ENCODE assay signal across 31 mouse cellular contexts in genomic region chr1:45881228-45881832, GRCm38 (mm10). TPM values are rescaled to one million over a fixed set of nuclear protein-coding genes. Genes with fewer than 3 reads are reported as not detected.
DNase-seq lines count a peak whose midpoint lies in the region; ATAC-seq and TF ChIP-seq lines count a peak whose summit lies in the region.
"Had no signal": no experiment of that assay in that cellular context is flagged by ENCODE, and none has a peak within 500 bp of the region (broad histone marks: within the 10 kb centered on the region; RNA-seq: fewer than 3 reads in every experiment).

No protein-coding gene starts in this region.

- H3K9ac ChIP-seq in liver, adult 2 months (ENCODE audit: low read depth, low read length), result no peak overlapping the region
- no peak overlapping the region for H3K9ac ChIP-seq in MEL (ENCODE audit: control insufficient read depth, low read depth, low read length, poor library complexity, severe bottlenecking)
- no peak overlapping the region for H3K9ac ChIP-seq in liver, postnatal 0 days (replicated peaks)
- H3K9ac ChIP-seq: forebrain, embryonic 12.5 days; hindbrain, embryonic 13.5 days; limb, embryonic 13.5 days; midbrain, embryonic 12.5 days had no signal

- no peak for TF ChIP-seq CTCF in liver, adult 2 months (IDR thresholded peaks at IDR 0.05; ENCODE audit: low read depth, low read length)
- TF ChIP-seq CTCF in MEL (IDR thresholded peaks at IDR 0.05 in 2 of 3, conservative IDR thresholded peaks at IDR 0.05 in 1 of 3; ENCODE audit: control insufficient read depth in 1 of 3, insufficient read depth in 1 of 3, low read depth in 2 of 3, low read length in 3 of 3, poor library complexity in 1 of 3, severe bottlenecking in 1 of 3), result no peak
- no peak for TF ChIP-seq CTCF in liver, postnatal 0 days (IDR thresholded peaks at IDR 0.05; ENCODE audit: low read depth)

- no peaks in the 10 kb centered on the region for H3K27me3 ChIP-seq in liver, adult 2 months (ENCODE audit: control insufficient read depth, insufficient read depth, low read length)
- no peaks in the 10 kb centered on the region for H3K27me3 ChIP-seq in MEL (ENCODE audit: control insufficient read depth in 1 of 2, insufficient read depth in 2 of 2, low read length in 2 of 2)
- H3K27me3 ChIP-seq in liver, postnatal 0 days (ENCODE audit: insufficient read depth, low read length), result no peaks in the 10 kb centered on the region
- H3K27me3 ChIP-seq: forebrain, embryonic 12.5 days; hindbrain, embryonic 13.5 days; limb, embryonic 13.5 days; midbrain, embryonic 12.5 days had no signal

- peaks cover 2% of the 10 kb centered on the region; the same call in 1 of the 2 replicates for H3K4me1 ChIP-seq in liver, adult 2 months (ENCODE audit: control insufficient read depth, insufficient read depth, low read length)
- peaks cover 9 to 13% of the 10 kb centered on the region in 2 experiments for H3K4me1 ChIP-seq in MEL (ENCODE audit: control insufficient read depth in 1 of 2, insufficient read depth in 2 of 2, low read length in 2 of 2)
- H3K4me1 ChIP-seq in liver, postnatal 0 days (ENCODE audit: insufficient read depth), result no peaks in the 10 kb centered on the region
- H3K4me1 ChIP-seq: forebrain, embryonic 12.5 days; hindbrain, embryonic 13.5 days; limb, embryonic 13.5 days; midbrain, embryonic 12.5 days had no signal

- no peak overlapping the region for H3K4me3 ChIP-seq in liver, adult 2 months (ENCODE audit: insufficient read depth, low read depth, low read length)
- H3K4me3 ChIP-seq in MEL (ENCODE audit: control insufficient read depth in 1 of 2, insufficient read depth in 1 of 2, low read depth in 2 of 2, low read length in 2 of 2), result peak overlapping the region; percentile 5 to 21; a peak in 2 of 4 replicates
- H3K4me3 ChIP-seq in liver, postnatal 0 days (ENCODE audit: low read depth, low read length), result no peak overlapping the region
- H3K4me3 ChIP-seq: forebrain, embryonic 12.5 days; hindbrain, embryonic 13.5 days; limb, embryonic 13.5 days; midbrain, embryonic 12.5 days had no signal

- no peak for TF ChIP-seq POLR2A in liver, adult 2 months (IDR thresholded peaks at IDR 0.05; ENCODE audit: extremely low read depth, insufficient read depth, low read length)
- no peak for TF ChIP-seq POLR2A in MEL (IDR thresholded peaks at IDR 0.05; ENCODE audit: control insufficient read depth in 1 of 2, insufficient read depth in 1 of 2, low read depth in 1 of 2, low read length in 2 of 2, poor library complexity in 1 of 2)

- no peak overlapping the region for H3K4me2 ChIP-seq in liver, postnatal 0 days (ENCODE audit: low read depth, low read length)
- H3K4me2 ChIP-seq: forebrain, embryonic 12.5 days; hindbrain, embryonic 13.5 days; limb, embryonic 13.5 days; midbrain, embryonic 12.5 days had no signal

- H3K36me3 ChIP-seq in liver, adult 2 months (ENCODE audit: control insufficient read depth, insufficient read depth, low read length), result no peaks in the 10 kb centered on the region
- H3K36me3 ChIP-seq in MEL (ENCODE audit: control insufficient read depth in 1 of 2, insufficient read depth in 2 of 2, low read length in 2 of 2), result peaks cover 0 to 17% of the 10 kb centered on the region in 2 experiments; a peak in 2 of 4 replicates
- H3K36me3 ChIP-seq in liver, postnatal 0 days (replicated peaks; ENCODE audit: insufficient read depth, low read length), result no peaks in the 10 kb centered on the region
- H3K36me3 ChIP-seq: forebrain, embryonic 12.5 days; hindbrain, embryonic 13.5 days; limb, embryonic 13.5 days; midbrain, embryonic 12.5 days had no signal

- no peaks in the 10 kb centered on the region for H3K9me3 ChIP-seq in MEL (replicated peaks; ENCODE audit: insufficient read depth, low read length)
- H3K9me3 ChIP-seq in liver, postnatal 0 days (ENCODE audit: low read length), result no peaks in the 10 kb centered on the region
- H3K9me3 ChIP-seq: forebrain, embryonic 12.5 days; hindbrain, embryonic 13.5 days; limb, embryonic 13.5 days; midbrain, embryonic 12.5 days had no signal

- DNase-seq in liver, adult 2 months (ENCODE audit: extremely low read depth, low read depth, low spot score), result peak; percentile 57
- DNase-seq in liver (no peak), MEL (ENCODE audit: low read depth, low spot score) (peak; percentile 73)
- no peak for DNase-seq in liver, postnatal 0 days
- DNase-seq in thymus, postnatal 0 days (ENCODE audit: low spot score), result no peak
- DNase-seq in left cerebral cortex, postnatal 36 days (ENCODE audit: low spot score in 2 of 2), result no peak
- DNase-seq in cerebellum, adult 11-12 months, result no peak
- DNase-seq: adrenal gland, postnatal 36 days; B cell, adult 2 months; cerebellum, adult 11 months; gastrocnemius, postnatal 25 days; kidney, adult 18-20 months; kidney, postnatal 14 days; lung, adult 2 months; lung, postnatal 36 days; right cerebral cortex, postnatal 25 days; thymus, postnatal 25 days had no signal

- no peaks in the 10 kb centered on the region for H3K79me2 ChIP-seq in liver, adult 2 months (ENCODE audit: control insufficient read depth, insufficient read depth, low read length)
- no peaks in the 10 kb centered on the region for H3K79me2 ChIP-seq in MEL (ENCODE audit: control insufficient read depth, insufficient read depth, low read length, poor library complexity)

- peak; percentile 23; the same call in 1 of the 2 replicates for ATAC-seq in liver, postnatal 0 days
- ATAC-seq in neutrophil, adult 5-6 weeks (ENCODE audit: extremely low read depth, insufficient number of reproducible peaks, low FRiP score, poor library complexity, severe bottlenecking), result 0 out of 2 replicates have a peak, but pooled peaks have one; percentile 23
- ATAC-seq: inflammation-experienced regulatory T-cells, adult 6 months had no signal

- peak; percentile 51 to 62; a peak in 2 of 4 replicates for TF ChIP-seq EP300 in MEL (IDR thresholded peaks at IDR 0.05; ENCODE audit: low read depth in 1 of 2, low read length in 2 of 2)
- no peak for TF ChIP-seq EP300 in liver, postnatal 0 days (IDR thresholded peaks at IDR 0.05; ENCODE audit: low read depth)

- intact Hi-C loops in left cerebral cortex, postnatal 36 days (cut with DNase I), result no loop called here

- H3K27ac ChIP-seq in liver, adult 2 months (replicated peaks; ENCODE audit: insufficient read depth, low read depth, low read length), result no peak overlapping the region
- peak overlapping the region; percentile 20; the same call in 1 of the 2 replicates for H3K27ac ChIP-seq in MEL (ENCODE audit: control insufficient read depth, low read depth, low read length)
- no peak overlapping the region for H3K27ac ChIP-seq in liver, postnatal 0 days (ENCODE audit: low read depth)
- H3K27ac ChIP-seq: forebrain, embryonic 12.5 days; hindbrain, embryonic 13.5 days; limb, embryonic 13.5 days; midbrain, embryonic 12.5 days had no signal

- 78% methylated on average over 3 of the region's 3 CpGs for WGBS in liver, adult 2 months
- 42% methylated on average over 3 of the region's 3 CpGs for WGBS in liver, postnatal 0 days (ENCODE audit: insufficient replicate concordance)

- no peak for TF ChIP-seq RAD21 in MEL (IDR thresholded peaks at IDR 0.05; ENCODE audit: low read depth, low read length)

TF ChIP-seq in MEL, 35 proteins besides CTCF, POLR2A, EP300 and RAD21 (continues in another document):
- no peak for TF ChIP-seq ETS1 (IDR thresholded peaks at IDR 0.05; ENCODE audit: low read depth, low read length)
- peak; percentile 68; the same call in 1 of the 2 replicates for TF ChIP-seq MAZ (IDR thresholded peaks at IDR 0.05; ENCODE audit: low read depth, low read length)
- peak; percentile 42; the same call in 1 of the 2 replicates for TF ChIP-seq TBP (IDR thresholded peaks at IDR 0.05; ENCODE audit: low read depth, low read length)
- no peak for TF ChIP-seq SMC3 (IDR thresholded peaks at IDR 0.05; ENCODE audit: low read depth, low read length)
- TF ChIP-seq POLR2AphosphoS2 (IDR thresholded peaks at IDR 0.05; ENCODE audit: low read length), result no peak
- TF ChIP-seq ZKSCAN1 (IDR thresholded peaks at IDR 0.05; ENCODE audit: low read depth, low read length), result no peak
- TF ChIP-seq MYC (IDR thresholded peaks at IDR 0.05; ENCODE audit: low read depth, low read length), result no peak
- TF ChIP-seq GABPA (IDR thresholded peaks at IDR 0.05; ENCODE audit: low read depth, low read length), result no peak
- no peak for TF ChIP-seq TCF12 (IDR thresholded peaks at IDR 0.05; ENCODE audit: low read depth, low read length)
- TF ChIP-seq RCOR1 (IDR thresholded peaks at IDR 0.05; ENCODE audit: low read depth, low read length), result peak; percentile 75
- TF ChIP-seq BHLHE40 (IDR thresholded peaks at IDR 0.05; ENCODE audit: borderline replicate concordance, low read depth, low read length), result no peak
- no peak for TF ChIP-seq ZC3H11A (IDR thresholded peaks at IDR 0.05; ENCODE audit: low read depth, low read length)
- TF ChIP-seq NRF1 (IDR thresholded peaks at IDR 0.05; ENCODE audit: insufficient read depth, low read depth, low read length, poor library complexity, severe bottlenecking), result no peak
- TF ChIP-seq USF1 (IDR thresholded peaks at IDR 0.05; ENCODE audit: low read depth, low read length), result no peak
- TF ChIP-seq UBTF (IDR thresholded peaks at IDR 0.05; ENCODE audit: borderline replicate concordance, insufficient read depth, low read depth, low read length), result no peak
- no peak for TF ChIP-seq ELF1 (IDR thresholded peaks at IDR 0.05; ENCODE audit: low read depth, low read length)

RNA-seq across cellular contexts. Expression of gene Gm5269, which starts 8.7 kb away (rescaled TPM):
- not detected in 2 replicates for total RNA-seq in liver, adult 2 months (2014; rRNA removed)
- polyA plus RNA-seq in liver, adult 2 months (2012; rRNA removed), result not detected in 2 replicates
- not detected in 2 replicates for total RNA-seq in MEL (2012; rRNA removed)
- polyA plus RNA-seq in MEL (2012; ENCODE audit: insufficient read depth in 1 of 2, insufficient read length in 2 of 2, low read depth in 1 of 2, low replicate concordance in 2 of 2, missing spikeins in 1 of 2), result under 1 TPM in 1 of 2 experiments, not detected in 1; 0.67 TPM
- polyA plus RNA-seq in liver, postnatal 0 days (2015; fragmentation: Nextera tagmentation; extraction: Ambion mirVana), result not detected in 2 replicates
- total RNA-seq in neutrophil, adult 5-6 weeks (2017), result 3.6 and 5.7 TPM in 2 replicates
- not detected in 2 replicates for polyA plus RNA-seq in thymus, postnatal 0 days (2015; fragmentation: Nextera tagmentation; extraction: Ambion mirVana)
- not detected for total RNA-seq in left cerebral cortex, postnatal 36 days (2021)
- total RNA-seq: adrenal gland, postnatal 36 days; gastrocnemius, postnatal 25 days; heart, adult 8-10 months; heart, postnatal 25 days; layer of hippocampus, adult 8-10 months; left cerebral cortex, postnatal 14 days had no signal
- polyA plus RNA-seq: embryonic facial prominence, embryonic 11.5 days; forebrain, embryonic 12.5 days; heart, embryonic 14.5 days; hindbrain, embryonic 13.5 days; inflammation-experienced regulatory T-cells, adult 6 months; limb, embryonic 13.5 days; lung, adult 2 months; midbrain, embryonic 12.5 days; spleen, adult 2 months; stomach, embryonic 14.5 days had no signal

RNA-seq across cellular contexts. Expression of gene Slc40a1, which starts 45.0 kb away (rescaled TPM):
- total RNA-seq in liver, adult 2 months (2014; rRNA removed), result 124 and 166 TPM in 2 replicates
- polyA plus RNA-seq in liver, adult 2 months (2012; rRNA removed), result 42.6 and 47.4 TPM in 2 replicates
- total RNA-seq in MEL (2012; rRNA removed), result 47.2 and 74.7 TPM in 2 replicates
- 10 to 100 TPM in 1 of 2 experiments, not detected in 1; 36.8 TPM for polyA plus RNA-seq in MEL (2012; ENCODE audit: insufficient read depth in 1 of 2, insufficient read length in 2 of 2, low read depth in 1 of 2, low replicate concordance in 2 of 2, missing spikeins in 1 of 2)
- polyA plus RNA-seq in liver, postnatal 0 days (2015; fragmentation: Nextera tagmentation; extraction: Ambion mirVana), result 197 and 219 TPM in 2 replicates
- 254 and 260 TPM in 2 replicates for total RNA-seq in neutrophil, adult 5-6 weeks (2017)
- polyA plus RNA-seq in thymus, postnatal 0 days (2015; fragmentation: Nextera tagmentation; extraction: Ambion mirVana), result 30.1 and 36.2 TPM in 2 replicates
- total RNA-seq in left cerebral cortex, postnatal 36 days (2021), result 10 to 100 TPM; 10.8 to 12.8 TPM

Comparison
In these comparisons a context has a peak if more than half of its experiments do, and no peak if none do; other contexts are left out.
1. DNase-seq: peak in liver, adult 2 months (single experiment) and MEL (single experiment); none in liver (single experiment), liver, postnatal 0 days (single experiment), thymus, postnatal 0 days (single experiment), left cerebral cortex, postnatal 36 days (0 of 2) and cerebellum, adult 11-12 months (single experiment).
2. H3K4me3 ChIP-seq: peak in MEL (2 of 2); none in liver, adult 2 months (single experiment) and liver, postnatal 0 days (single experiment).